Mouse (Mus musculus) limb, embryonic 11.5 days (tissue): ENCODE results near the gene Ube2c. TPM values are rescaled to one million over a fixed set of nuclear protein-coding genes. Genes with fewer than 3 reads are reported as not detected.

Experiments used
- ATAC-seq: fragments of 200-750 bp; cut with Nextera tagmentation; 2 replicates; pipeline ENCODE4 v1.8.0; 2017; ENCODE audit warnings: low read depth; ENCODE audit not compliant: insufficient number of reproducible peaks, low FRiP score, low TSS enrichment
- DNase-seq: peaks from one replicate; pipeline ENCODE4 v3.0.0-alpha.2; 2015; ENCODE audit warnings: low spot score
- H3K27ac ChIP-seq: fragments of 300-500 bp; sonication (generic); replicated peaks from 2 replicates; pipeline ENCODE4 v1.5.1; 2014; ENCODE audit warnings: low read depth, mild to moderate bottlenecking, low read length
- H3K27me3 ChIP-seq: fragments of 300-500 bp; sonication (generic); 2 replicates; pipeline ENCODE4 v1.6.1; 2014; ENCODE audit warnings: mild to moderate bottlenecking, low read length, mixed read lengths; ENCODE audit not compliant: control insufficient read depth, insufficient read depth
- H3K36me3 ChIP-seq: fragments of 300-500 bp; sonication (generic); 2 replicates; pipeline ENCODE4 v1.6.1; 2014; ENCODE audit warnings: mild to moderate bottlenecking, low read length, moderate library complexity, mixed read lengths; ENCODE audit not compliant: control insufficient read depth, insufficient read depth
- H3K4me1 ChIP-seq: fragments of 300-500 bp; sonication (generic); 2 replicates; pipeline ENCODE4 v1.6.1; 2014; ENCODE audit warnings: low read length, mixed read lengths; ENCODE audit not compliant: control insufficient read depth, insufficient read depth
- H3K4me2 ChIP-seq: fragments of 300-500 bp; sonication (generic); 2 replicates; pipeline ENCODE4 v1.6.1; 2014; ENCODE audit warnings: low read depth, mild to moderate bottlenecking, moderate library complexity; ENCODE audit not compliant: severe bottlenecking
- H3K4me3 ChIP-seq: fragments of 300-500 bp; sonication (generic); 2 replicates; pipeline ENCODE4 v1.5.1; 2014; ENCODE audit warnings: low read depth, low read length
- H3K9ac ChIP-seq: fragments of 300-500 bp; sonication (generic); 2 replicates; pipeline ENCODE4 v1.6.1; 2014; ENCODE audit warnings: mild to moderate bottlenecking, low read length
- H3K9me3 ChIP-seq: fragments of 300-500 bp; sonication (generic); 2 replicates; pipeline ENCODE4 v1.6.1; 2016; ENCODE audit warnings: low read length; ENCODE audit not compliant: control insufficient read depth
- WGBS: fragments of 180-500 bp; shearing (Covaris S2); extraction: QIAGEN DNeasy Blood & Tissue Kit; methylation state at CpG from one replicate; pipeline ENCODE4 v1.1.7; 2014; 5-methylcytosine and 5-hydroxymethylcytosine counted together
- polyA plus RNA-seq: library from polyadenylated mRNA; unstranded; fragments of >200 nt; fragmentation: Nextera tagmentation; extraction: Ambion mirVana; gene quantifications from 2 replicates; pipeline ENCODE4 v1.2.1, GENCODE M21; 2014

Gene Ube2c
- polyA plus RNA-seq, 1 experiment from 2014 or later = 634 TPM

DNA sequence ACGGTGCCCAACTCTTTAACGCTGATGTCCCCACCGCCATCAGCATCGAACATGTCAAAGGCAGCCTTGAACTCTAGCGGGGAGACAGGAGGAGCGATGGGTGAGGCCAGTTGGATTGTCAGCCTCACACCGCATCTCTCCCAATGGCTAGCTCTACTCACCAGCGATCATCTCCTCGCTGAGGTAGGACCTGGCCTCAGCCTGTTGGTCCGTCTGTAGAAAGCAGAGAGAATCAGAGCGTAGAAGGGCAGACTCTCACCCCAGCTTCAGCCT, 8.3 kb downstream of the Ube2c start:
- Histone ChIP-seq H3K36me3 (no peaks in the 10 kb centered on the region), H3K9me3 (no peaks in the 10 kb centered on the region), H3K4me2 (no peak overlapping the region), H3K4me1 (no peaks in the 10 kb centered on the region), H3K4me3 (no peak overlapping the region), H3K9ac (no peak overlapping the region), H3K27ac (no peak overlapping the region), H3K27me3 (no peaks in the 10 kb centered on the region)
- ATAC-seq (no peak), DNase-seq (no peak)
- 93% methylated on average over 11 of the region's 11 CpGs for WGBS

DNA sequence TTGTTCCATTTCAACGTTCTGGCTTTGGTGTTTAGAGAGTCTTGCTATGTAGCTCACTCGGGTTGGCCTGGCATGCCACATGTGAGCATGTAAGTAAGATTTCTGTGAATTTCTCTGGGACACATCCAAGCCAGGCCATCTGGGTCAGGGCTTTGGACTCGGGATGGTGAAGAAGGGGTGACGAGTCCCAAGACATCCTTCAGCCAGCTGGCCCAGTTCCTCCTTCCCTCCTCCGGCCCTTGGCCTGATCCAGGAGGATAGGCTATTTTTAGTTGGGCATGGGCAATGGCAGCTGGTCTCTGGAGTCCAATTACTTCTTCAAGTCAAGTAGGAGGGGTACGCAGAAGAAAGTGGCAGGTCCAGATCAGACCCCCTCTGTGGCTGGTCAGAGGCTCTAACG, 9.1 kb downstream of the Ube2c start:
- Histone ChIP-seq H3K4me3 (no peak overlapping the region), H3K27ac (no peak overlapping the region), H3K9ac (no peak overlapping the region), H3K36me3 (no peaks in the 10 kb centered on the region), H3K4me2 (no peak overlapping the region), H3K9me3 (no peaks in the 10 kb centered on the region), H3K27me3 (no peaks in the 10 kb centered on the region), H3K4me1 (no peaks in the 10 kb centered on the region)
- 90% methylated on average over 7 of the region's 7 CpGs for WGBS
- DNase-seq (no peak), ATAC-seq (no peak)

DNA sequence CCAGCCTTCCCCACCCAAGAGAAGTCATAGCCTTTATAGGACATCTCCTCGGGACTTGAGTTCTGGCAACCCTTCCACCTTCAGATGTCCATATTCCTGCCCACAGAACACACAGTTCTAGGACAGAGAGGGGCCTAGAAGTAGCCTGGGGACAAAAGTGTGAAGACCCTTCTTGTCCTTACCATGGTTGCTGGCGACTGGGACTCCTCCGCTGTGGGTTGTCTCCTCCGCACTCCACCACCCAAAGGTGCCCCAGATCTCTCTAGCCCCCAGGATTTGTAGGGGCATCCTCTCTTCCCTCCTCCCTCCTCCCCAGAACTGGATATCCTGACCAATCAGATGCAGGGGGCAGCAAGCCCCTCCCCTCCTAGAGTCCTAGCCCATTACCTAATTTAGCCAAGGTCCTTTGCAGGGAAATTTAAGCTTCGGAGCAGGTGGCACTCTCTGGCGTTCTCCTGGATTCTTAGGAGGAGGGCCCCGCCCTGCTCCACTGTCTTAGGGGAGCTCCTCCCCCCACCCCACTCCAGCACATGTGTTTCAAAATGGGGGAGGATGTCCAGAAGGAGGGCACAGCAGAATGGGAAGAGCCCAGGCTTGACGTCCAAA, 9.9 kb downstream of the Ube2c start, which contains the start of gene Tnnc2:
Gene Tnnc2 (minus strand): TSS at position 487 of the 606 bp plus-strand sequence.
- Histone ChIP-seq H3K9ac (no peak within 1 kb of the TSS), H3K4me1 (no peaks in the 10 kb centered on the region), H3K4me3 (no peak within 1 kb of the TSS), H3K4me2 (no peak within 1 kb of the TSS), H3K27ac (no peak within 1 kb of the TSS), H3K9me3 (no peaks in the 10 kb centered on the region), H3K27me3 (no peaks in the 10 kb centered on the region), H3K36me3 (no peaks in the 10 kb centered on the region)
- WGBS = 76% methylated on average over 8 of the region's 8 CpGs
- DNase-seq (no peak), ATAC-seq (no peak)

DNA sequence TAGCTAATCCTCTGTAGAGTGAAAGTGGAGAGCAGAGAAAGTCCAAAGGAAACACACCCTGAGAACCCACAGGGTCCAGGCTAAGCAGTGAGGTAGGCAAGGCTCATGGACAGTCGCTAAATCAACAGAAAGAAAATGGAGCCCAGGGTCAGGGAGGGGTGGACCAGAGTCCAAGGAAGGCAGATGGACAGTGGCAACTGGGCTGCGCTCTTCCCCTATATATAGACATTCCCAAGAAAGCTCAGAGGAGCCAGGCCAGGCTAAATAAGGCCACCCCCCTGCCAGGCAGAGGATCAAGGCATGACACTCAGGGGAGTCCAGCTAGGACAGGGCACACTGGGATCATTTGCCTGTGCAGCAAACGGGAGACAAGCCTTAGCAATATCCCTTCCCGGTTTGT, 12.2 kb downstream of the Ube2c start:
- no peaks in the 10 kb centered on the region for H3K4me1 ChIP-seq
- DNase-seq (no peak), ATAC-seq (no peak)
- 83% methylated on average over 4 of the region's 4 CpGs for whole genome bisulfite sequencing
- no peak overlapping the region for H3K27ac ChIP-seq
- H3K4me2 ChIP-seq = no peak overlapping the region
- H3K36me3 ChIP-seq = no peaks in the 10 kb centered on the region
- no peaks in the 10 kb centered on the region for H3K9me3 ChIP-seq
- H3K4me3 ChIP-seq = no peak overlapping the region
- H3K9ac ChIP-seq = no peak overlapping the region
- no peaks in the 10 kb centered on the region for H3K27me3 ChIP-seq

DNA sequence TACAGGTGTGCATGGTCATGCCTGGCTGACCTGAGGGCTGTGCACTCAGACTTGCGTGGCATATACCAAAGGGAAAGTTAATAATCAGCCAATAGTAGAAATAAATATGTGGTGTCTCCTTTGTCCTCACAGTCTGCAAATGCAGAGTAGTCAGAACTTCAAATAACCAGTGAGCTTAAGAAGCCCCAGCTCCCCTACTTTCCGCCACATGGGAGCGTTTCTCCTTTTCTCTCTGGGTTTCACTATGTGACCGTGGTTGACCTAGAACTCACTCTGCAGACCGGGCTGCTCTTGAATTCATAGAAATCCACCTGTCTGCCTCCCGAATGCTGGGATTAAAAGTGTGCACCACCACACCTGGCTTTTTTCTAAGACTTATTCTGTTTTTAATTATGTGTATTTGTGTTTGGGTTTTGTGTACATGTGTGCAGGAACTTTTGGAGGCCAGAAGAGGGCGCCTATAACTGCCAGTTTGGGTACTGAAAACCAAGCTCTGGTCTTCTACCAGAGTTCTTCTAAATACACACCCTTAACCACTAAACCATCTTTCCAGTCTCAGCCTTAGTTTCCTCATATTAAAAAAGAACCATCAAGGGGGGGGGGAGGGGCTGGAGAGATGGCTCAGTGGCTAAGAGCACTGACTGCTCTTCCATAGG, 14.4 kb downstream of the Ube2c start:
- Histone ChIP-seq H3K27ac (no peak overlapping the region), H3K9ac (no peak overlapping the region), H3K27me3 (no peaks in the 10 kb centered on the region), H3K4me2 (no peak overlapping the region), H3K9me3 (no peaks in the 10 kb centered on the region), H3K4me3 (no peak overlapping the region), H3K4me1 (0 out of 2 replicates have a peak, but pooled peaks cover 2% of the 10 kb centered on the region), H3K36me3 (no peaks in the 10 kb centered on the region)
- no peak for DNase-seq
- WGBS = 74% methylated on average over 7 of the region's 7 CpGs
- ATAC-seq = no peak

DNA sequence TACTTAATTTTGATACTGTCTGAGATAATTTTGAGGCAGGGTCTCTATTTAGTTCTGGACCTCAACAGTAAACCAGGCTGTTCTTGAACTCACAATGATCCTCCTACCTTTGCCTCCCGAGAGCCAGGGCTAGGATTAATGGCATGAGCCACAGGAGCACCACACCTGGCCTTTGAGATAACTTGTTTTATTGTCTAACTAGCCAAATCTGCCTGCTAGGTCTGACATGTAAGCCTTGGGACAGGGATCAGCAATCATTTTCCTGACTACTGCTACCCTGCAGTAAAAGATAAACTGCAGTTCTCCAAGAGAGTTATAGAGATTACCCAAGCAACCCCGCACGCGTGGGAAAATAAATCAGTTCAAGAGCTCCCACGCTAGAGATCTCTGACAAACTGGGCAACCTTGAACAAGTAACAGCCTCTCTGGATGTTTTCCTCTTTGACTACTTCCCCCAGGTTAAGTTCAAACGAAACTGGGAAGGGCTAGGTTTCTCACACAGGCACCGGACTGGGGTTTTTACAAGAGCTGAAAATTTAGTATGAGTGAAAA, 15.2 kb downstream of the Ube2c start:
- no peaks in the 10 kb centered on the region for H3K36me3 ChIP-seq
- 0 out of 2 replicates have a peak, but pooled peaks cover 2% of the 10 kb centered on the region for H3K4me1 ChIP-seq
- no peak overlapping the region for H3K27ac ChIP-seq
- DNase-seq (no peak), ATAC-seq (no peak)
- H3K4me2 ChIP-seq = peak overlapping the region; percentile 93
- no peaks in the 10 kb centered on the region for H3K27me3 ChIP-seq
- peak overlapping the region; percentile 68 for H3K9ac ChIP-seq
- H3K4me3 ChIP-seq = peak overlapping the region; percentile 64
- 14% methylated on average over 7 of the region's 7 CpGs for WGBS
- H3K9me3 ChIP-seq = no peaks in the 10 kb centered on the region

DNA sequence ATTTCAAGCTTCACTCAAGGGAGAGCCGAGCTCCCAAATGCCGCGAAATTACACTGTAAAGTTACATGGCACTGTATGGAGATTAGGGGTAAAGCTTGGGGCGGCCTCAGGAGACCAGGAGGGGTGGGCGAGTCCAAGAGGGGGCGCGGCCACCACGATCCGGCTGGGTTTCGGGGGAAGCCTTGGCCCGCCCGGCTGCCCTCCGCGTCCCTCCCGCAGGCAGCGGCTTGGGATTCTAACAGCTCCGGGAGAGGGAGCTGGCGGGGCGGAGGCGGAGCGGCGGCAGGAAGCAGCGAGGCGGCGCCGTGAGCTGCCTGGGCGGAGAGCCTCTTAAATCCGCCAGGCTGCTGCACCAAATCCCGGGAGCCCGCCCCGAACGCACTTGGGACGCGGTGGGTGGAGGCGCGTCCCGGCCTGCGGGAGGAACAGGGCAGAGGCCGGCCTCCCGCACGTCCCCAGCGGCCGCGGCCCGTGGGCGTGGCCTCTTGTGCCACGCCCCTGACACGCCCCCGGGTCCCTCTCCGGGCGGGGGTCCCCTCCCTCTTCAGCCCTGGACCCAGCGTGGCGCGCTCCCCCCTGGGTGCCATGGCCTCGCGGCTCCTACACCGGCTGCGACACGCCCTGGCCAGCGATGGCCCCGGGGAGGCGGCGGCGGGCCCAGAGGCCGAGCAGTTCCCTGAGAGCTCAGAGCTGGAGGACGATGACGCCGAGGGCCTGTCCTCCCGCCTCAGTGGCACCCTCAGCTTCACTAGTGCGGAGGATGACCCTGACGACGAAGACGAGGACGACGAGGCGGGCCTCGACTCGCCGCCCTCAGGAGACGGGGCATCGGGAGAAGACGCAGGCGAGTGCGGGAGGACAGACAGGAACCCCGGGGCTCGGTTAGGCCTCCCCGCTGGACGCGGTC, 16.0 kb downstream of the Ube2c start, which contains the start of gene Snx21:
Gene Snx21 (plus strand): TSS at position 343 of the 907 bp plus-strand sequence.
- peak; percentile 89 for ATAC-seq

DNA sequence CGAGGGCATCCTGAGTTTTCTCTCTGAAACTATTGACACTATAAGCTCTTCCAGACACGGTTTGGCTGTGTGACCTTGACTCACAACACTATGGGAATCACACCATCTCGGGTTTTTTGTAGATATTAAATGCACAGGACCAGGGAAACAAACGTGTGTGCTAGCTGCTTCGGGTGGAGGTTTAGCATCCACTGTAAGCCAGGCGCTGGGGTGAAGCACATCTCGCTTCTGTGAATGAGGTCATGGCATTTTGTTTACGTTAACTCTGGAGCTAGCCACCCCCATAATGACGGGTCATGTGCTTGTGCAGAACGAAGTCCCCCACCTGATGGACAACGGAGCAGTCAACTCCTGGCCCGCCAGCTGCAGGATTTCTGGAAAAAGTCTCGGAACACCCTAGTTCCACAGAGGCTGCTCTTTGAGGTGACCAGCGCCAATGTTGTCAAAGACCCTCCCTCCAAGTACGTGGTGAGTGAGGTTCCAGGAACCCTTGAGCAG, 16.7 kb downstream of the Ube2c start:
- H3K27me3 ChIP-seq = no peaks in the 10 kb centered on the region
- H3K4me1 ChIP-seq = 0 out of 2 replicates have a peak, but pooled peaks cover 2% of the 10 kb centered on the region
- H3K36me3 ChIP-seq = no peaks in the 10 kb centered on the region
- peak overlapping the region; percentile 64 for H3K4me3 ChIP-seq
- DNase-seq = no peak
- WGBS = 9% methylated on average over 15 of the region's 15 CpGs
- peak overlapping the region; percentile 68 for H3K9ac ChIP-seq
- ATAC-seq = no peak
- H3K9me3 ChIP-seq = no peaks in the 10 kb centered on the region
- H3K4me2 ChIP-seq = peak overlapping the region; percentile 93
- H3K27ac ChIP-seq = no peak overlapping the region

More for the DNA sequence above, 16.0 kb downstream of the Ube2c start, which contains the start of gene Snx21:
- no peaks in the 10 kb centered on the region for H3K36me3 ChIP-seq
- peak within 1 kb of the TSS; percentile 93 for H3K4me2 ChIP-seq
- peak; percentile 89 for DNase-seq
- no peaks in the 10 kb centered on the region for H3K27me3 ChIP-seq
- peak within 1 kb of the TSS; percentile 68 for H3K9ac ChIP-seq
- H3K27ac ChIP-seq = peak within 1 kb of the TSS; percentile 45; the same call in 1 of the 2 replicates
- WGBS = under 1% methylated on average over 73 of the region's 89 CpGs
- no peaks in the 10 kb centered on the region for H3K9me3 ChIP-seq
- H3K4me3 ChIP-seq = peak within 1 kb of the TSS; percentile 64
- H3K4me1 ChIP-seq = 0 out of 2 replicates have a peak, but pooled peaks cover 2% of the 10 kb centered on the region
